Mouse (Mus musculus) kidney, embryonic 16.5 days (tissue): ENCODE data around the gene Kcnq4. TPM values are rescaled to one million over a fixed set of nuclear protein-coding genes. Genes with fewer than 3 reads are reported as not detected.

ENCODE experiments used
- ATAC-seq: fragments of 200-750 bp; cut with Nextera tagmentation; 2 replicates; pipeline ENCODE4 v1.8.0; 2017; ENCODE audit warnings: moderate TSS enrichment; ENCODE audit not compliant: low FRiP score, low TSS enrichment
- H3K27ac ChIP-seq: fragments of 300-500 bp; sonication (generic); 2 replicates; pipeline ENCODE4 v1.5.1; 2014; ENCODE audit warnings: low read length
- H3K27me3 ChIP-seq: fragments of 300-500 bp; sonication (generic); 2 replicates; pipeline ENCODE4 v1.6.1; 2014; ENCODE audit warnings: low read length, control low read depth, mixed read lengths; ENCODE audit not compliant: insufficient read depth
- H3K36me3 ChIP-seq: fragments of 300-500 bp; sonication (generic); 2 replicates; pipeline ENCODE4 v1.6.1; 2014; ENCODE audit warnings: low read length, control low read depth, mixed read lengths; ENCODE audit not compliant: insufficient read depth
- H3K4me1 ChIP-seq: fragments of 300-500 bp; sonication (generic); 2 replicates; pipeline ENCODE4 v1.6.1; 2014; ENCODE audit warnings: low read length, control low read depth, mixed read lengths; ENCODE audit not compliant: insufficient read depth
- H3K4me2 ChIP-seq: fragments of 300-500 bp; sonication (generic); replicated peaks from 2 replicates; pipeline ENCODE4 v1.6.1; 2014; ENCODE audit warnings: low read depth, low read length
- H3K4me3 ChIP-seq: fragments of 300-500 bp; sonication (generic); 2 replicates; pipeline ENCODE4 v1.5.1; 2014; ENCODE audit warnings: mild to moderate bottlenecking, low read length
- H3K9ac ChIP-seq: fragments of 300-500 bp; sonication (generic); replicated peaks from 2 replicates; pipeline ENCODE4 v1.6.1; 2014; ENCODE audit warnings: low read length
- H3K9me3 ChIP-seq: fragments of 300-500 bp; sonication (generic); 2 replicates; pipeline ENCODE4 v1.6.1; 2016; ENCODE audit warnings: low read length, control low read depth
- WGBS: fragments of 180-500 bp; shearing (Covaris S2); extraction: QIAGEN DNeasy Blood & Tissue Kit; methylation state at CpG from one replicate; pipeline ENCODE4 v1.1.7; 2014; 5-methylcytosine and 5-hydroxymethylcytosine counted together
- polyA plus RNA-seq: library from polyadenylated mRNA; unstranded; fragments of >200 nt; fragmentation: Nextera tagmentation; extraction: Ambion mirVana; gene quantifications from 2 replicates; pipeline ENCODE4 v1.2.1, GENCODE M21; 2015

The Kcnq4 gene
- polyA plus RNA-seq, 1 experiment from 2014 or later: 1.7 TPM

- H3K4me1 ChIP-seq: peaks cover 13% of the 10 kb centered on the region
- H3K9me3 ChIP-seq: no peaks in the 10 kb centered on the region
- H3K4me3 ChIP-seq: no peak overlapping the region
- H3K27me3 ChIP-seq: peaks cover 10% of the 10 kb centered on the region
- H3K9ac ChIP-seq: no peak overlapping the region
- ATAC-seq: no peak
- no peak overlapping the region for H3K4me2 ChIP-seq
- no peak overlapping the region for H3K27ac ChIP-seq
- H3K36me3 ChIP-seq: no peaks in the 10 kb centered on the region
- 47% methylated on average over 6 of the region's 6 CpGs for WGBS
Measured at GRCm38 (mm10) chr4:120729441-120729840, 19.0 kb downstream of the Kcnq4 start.

- ATAC-seq: no peak
- Histone ChIP-seq H3K9me3 (no peaks in the 10 kb centered on the region), H3K27ac (no peak overlapping the region), H3K4me3 (no peak overlapping the region), H3K36me3 (no peaks in the 10 kb centered on the region), H3K4me2 (no peak overlapping the region), H3K27me3 (peaks cover 10% of the 10 kb centered on the region), H3K9ac (no peak overlapping the region), H3K4me1 (peaks cover 13% of the 10 kb centered on the region)
- 73% methylated on average over 11 of the region's 11 CpGs for WGBS
Measured at GRCm38 (mm10) chr4:120727842-120728241, 20.6 kb downstream of the Kcnq4 start.

- Histone ChIP-seq H3K4me2 (no peak overlapping the region), H3K4me3 (no peak overlapping the region), H3K4me1 (peaks cover 8% of the 10 kb centered on the region; the same call in 1 of the 2 replicates), H3K36me3 (no peaks in the 10 kb centered on the region), H3K9me3 (no peaks in the 10 kb centered on the region), H3K27ac (no peak overlapping the region), H3K9ac (no peak overlapping the region), H3K27me3 (no peaks in the 10 kb centered on the region)
- no peak for ATAC-seq
- WGBS: 46% methylated on average over 4 of the region's 4 CpGs
Measured at GRCm38 (mm10) chr4:120726174-120726573, 22.2 kb downstream of the Kcnq4 start.

GRCm38 (mm10) chr4:120725516-120726090 lies 22.8 kb downstream of the Kcnq4 start:
- no peak overlapping the region for H3K4me2 ChIP-seq
- H3K36me3 ChIP-seq: no peaks in the 10 kb centered on the region
- no peak overlapping the region for H3K9ac ChIP-seq
- peaks cover 4% of the 10 kb centered on the region; the same call in 1 of the 2 replicates for H3K4me1 ChIP-seq
- H3K4me3 ChIP-seq: no peak overlapping the region
- 53% methylated on average over 5 of the region's 5 CpGs for WGBS
- H3K27me3 ChIP-seq: no peaks in the 10 kb centered on the region
- H3K9me3 ChIP-seq: no peaks in the 10 kb centered on the region
- ATAC-seq: no peak
- H3K27ac ChIP-seq: no peak overlapping the region

- ATAC-seq: no peak
- no peaks in the 10 kb centered on the region for H3K36me3 ChIP-seq
- no peak overlapping the region for H3K4me2 ChIP-seq
- H3K27ac ChIP-seq: no peak overlapping the region
- no peaks in the 10 kb centered on the region for H3K4me1 ChIP-seq
- 73% methylated on average over 2 of the region's 2 CpGs for WGBS
- H3K9ac ChIP-seq: no peak overlapping the region
- H3K9me3 ChIP-seq: no peaks in the 10 kb centered on the region
- H3K4me3 ChIP-seq: no peak overlapping the region
- peaks cover 5% of the 10 kb centered on the region; the same call in 1 of the 2 replicates for H3K27me3 ChIP-seq
Measured at GRCm38 (mm10) chr4:120721574-120721973, 26.8 kb downstream of the Kcnq4 start.

GRCm38 (mm10) chr4:120719152-120719551 lies 29.3 kb downstream of the Kcnq4 start:
- Histone ChIP-seq H3K9ac (no peak overlapping the region), H3K9me3 (no peaks in the 10 kb centered on the region), H3K36me3 (no peaks in the 10 kb centered on the region), H3K4me1 (peaks cover 5% of the 10 kb centered on the region; the same call in 1 of the 2 replicates), H3K27ac (no peak overlapping the region), H3K4me2 (no peak overlapping the region), H3K4me3 (no peak overlapping the region), H3K27me3 (peaks cover 9% of the 10 kb centered on the region)
- WGBS: 14% methylated on average over 5 of the region's 5 CpGs
- 0 out of 2 replicates have a peak, but pooled peaks have one; percentile 42 for ATAC-seq

GRCm38 (mm10) chr4:120717591-120717990 lies 30.8 kb downstream of the Kcnq4 start:
- WGBS: 78% methylated on average over 8 of the region's 8 CpGs
- no peak overlapping the region for H3K9ac ChIP-seq
- H3K4me3 ChIP-seq: no peak overlapping the region
- no peaks in the 10 kb centered on the region for H3K9me3 ChIP-seq
- H3K27me3 ChIP-seq: peaks cover 9% of the 10 kb centered on the region
- peaks cover 5% of the 10 kb centered on the region; the same call in 1 of the 2 replicates for H3K4me1 ChIP-seq
- no peaks in the 10 kb centered on the region for H3K36me3 ChIP-seq
- H3K4me2 ChIP-seq: no peak overlapping the region
- ATAC-seq: no peak
- H3K27ac ChIP-seq: no peak overlapping the region

- H3K27ac ChIP-seq: no peak overlapping the region
Measured at GRCm38 (mm10) chr4:120716765-120717164, 31.6 kb downstream of the Kcnq4 start.

GRCm38 (mm10) chr4:120716141-120716571 lies 32.3 kb downstream of the Kcnq4 start:
- Histone ChIP-seq H3K4me1 (peaks cover 5% of the 10 kb centered on the region; the same call in 1 of the 2 replicates), H3K9ac (peak overlapping the region; percentile 31; the same call in 1 of the 2 replicates), H3K27ac (no peak overlapping the region), H3K9me3 (no peaks in the 10 kb centered on the region), H3K27me3 (peaks cover 9% of the 10 kb centered on the region), H3K36me3 (no peaks in the 10 kb centered on the region), H3K4me2 (peak overlapping the region; percentile 68), H3K4me3 (peak overlapping the region; percentile 39)
- peak; percentile 69 for ATAC-seq
- WGBS: 0% methylated on average over 12 of the region's 12 CpGs

More at GRCm38 (mm10) chr4:120716765-120717164, 31.6 kb downstream of the Kcnq4 start:
- peak overlapping the region; percentile 39 for H3K4me3 ChIP-seq
- peak overlapping the region; percentile 31; the same call in 1 of the 2 replicates for H3K9ac ChIP-seq
- H3K4me2 ChIP-seq: peak overlapping the region; percentile 68
- WGBS: 15% methylated on average over 12 of the region's 12 CpGs
- H3K27me3 ChIP-seq: peaks cover 9% of the 10 kb centered on the region
- H3K4me1 ChIP-seq: peaks cover 5% of the 10 kb centered on the region; the same call in 1 of the 2 replicates
- H3K9me3 ChIP-seq: no peaks in the 10 kb centered on the region
- no peak; the same call in 1 of the 2 replicates for ATAC-seq
- no peaks in the 10 kb centered on the region for H3K36me3 ChIP-seq

GRCm38 (mm10) chr4:120713856-120714497 lies 34.4 kb downstream of the Kcnq4 start:
- Histone ChIP-seq H3K4me2 (no peak overlapping the region), H3K9me3 (no peaks in the 10 kb centered on the region), H3K27ac (no peak overlapping the region), H3K9ac (no peak overlapping the region), H3K27me3 (peaks cover 9% of the 10 kb centered on the region), H3K4me3 (no peak overlapping the region), H3K4me1 (peaks cover 5% of the 10 kb centered on the region; the same call in 1 of the 2 replicates), H3K36me3 (no peaks in the 10 kb centered on the region)
- no peak for ATAC-seq
- WGBS: 85% methylated on average over 6 of the region's 6 CpGs
